Mouse (Mus musculus): ENCODE data around the gene Msh3. TPM values are rescaled to one million over a fixed set of nuclear protein-coding genes. Genes with fewer than 3 reads are reported as not detected.

Gene Msh3
- 33.1 and 33.7 TPM in 2 replicates for polyA plus RNA-seq (2011; ENCODE audit: insufficient read depth, insufficient read length, low read depth, missing spikeins)

DNA sequence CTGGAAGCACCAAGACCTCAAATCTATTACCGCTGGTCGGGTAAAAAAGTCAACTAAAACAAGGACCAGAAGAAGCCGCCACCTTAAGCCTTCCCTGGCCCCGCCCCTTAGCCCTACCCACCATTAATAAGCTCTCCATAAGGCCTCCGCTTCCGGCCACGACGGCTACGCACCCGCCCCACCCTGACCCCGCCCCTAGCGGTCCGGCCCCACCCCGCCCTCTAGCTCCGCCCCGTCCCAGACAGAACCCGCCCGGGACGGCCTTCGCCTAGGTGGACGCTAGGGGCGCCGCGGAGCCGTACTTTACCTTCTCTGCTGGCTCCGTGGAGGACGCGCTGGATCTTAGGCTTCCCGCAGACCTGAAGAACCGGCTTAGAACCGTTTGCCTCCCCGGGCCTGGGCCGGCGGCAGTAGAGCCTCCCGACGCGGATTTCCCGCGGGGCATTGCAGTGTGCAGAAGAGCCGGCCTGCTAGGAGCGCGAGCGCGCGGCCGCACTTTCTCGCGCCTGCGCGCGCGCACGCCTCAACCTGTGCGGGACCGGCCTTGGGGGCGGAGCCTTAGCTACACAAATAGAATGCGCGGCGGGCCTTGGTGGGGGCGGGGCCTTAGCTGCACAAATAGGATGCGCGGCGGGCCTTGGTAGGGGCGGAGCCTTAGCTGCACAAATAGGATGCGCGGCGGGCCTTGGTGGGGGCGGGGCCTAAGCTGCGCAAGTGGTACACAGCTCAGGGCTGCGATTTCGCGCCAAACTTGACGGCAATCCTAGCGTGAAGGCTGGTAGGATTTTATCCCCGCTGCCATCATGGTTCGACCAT, at the start of gene Msh3, which contains the start of gene Dhfr:
TSS of gene Msh3 (minus strand) at position 548 of the 816 bp plus-strand sequence.
TSS of gene Dhfr (plus strand) at position 271 of the 816 bp plus-strand sequence.
- Histone ChIP-seq H3K27me3 (ENCODE audit: control insufficient read depth, insufficient read depth, low read length, poor library complexity, severe bottlenecking) (no peaks in the 10 kb centered on the region), H3K9ac (ENCODE audit: low read depth, poor library complexity, severe bottlenecking) (peak within 1 kb of the TSS; percentile 79), H3K4me1 (ENCODE audit: control insufficient read depth, insufficient read depth, low read length) (no peaks in the 10 kb centered on the region), H3K9me3 (replicated peaks; ENCODE audit: control insufficient read depth, insufficient read depth, low read length, poor library complexity, severe bottlenecking) (no peaks in the 10 kb centered on the region), H3K4me3 (ENCODE audit: low read depth, low read length) (peak within 1 kb of the TSS; percentile 96), H3K27ac (ENCODE audit: insufficient read depth, low read length) (peak within 1 kb of the TSS; percentile 58; the same call in 1 of the 2 replicates), H3K36me3 (ENCODE audit: control insufficient read depth, insufficient read depth, low read length, poor library complexity, severe bottlenecking) (peaks cover 25% of the 10 kb centered on the region)
- TF ChIP-seq POLR2A (IDR thresholded peaks at IDR 0.05; ENCODE audit: insufficient read depth, low read length) = peak; percentile 79
- TF ChIP-seq EP300 (IDR thresholded peaks at IDR 0.05; ENCODE audit: insufficient read depth, low read depth, low read length) = 0 out of 2 replicates have a peak, but pooled peaks have one; percentile 0
- peak; percentile 57 for TF ChIP-seq CTCF (IDR thresholded peaks at IDR 0.05; ENCODE audit: low read depth, low read length)

DNA sequence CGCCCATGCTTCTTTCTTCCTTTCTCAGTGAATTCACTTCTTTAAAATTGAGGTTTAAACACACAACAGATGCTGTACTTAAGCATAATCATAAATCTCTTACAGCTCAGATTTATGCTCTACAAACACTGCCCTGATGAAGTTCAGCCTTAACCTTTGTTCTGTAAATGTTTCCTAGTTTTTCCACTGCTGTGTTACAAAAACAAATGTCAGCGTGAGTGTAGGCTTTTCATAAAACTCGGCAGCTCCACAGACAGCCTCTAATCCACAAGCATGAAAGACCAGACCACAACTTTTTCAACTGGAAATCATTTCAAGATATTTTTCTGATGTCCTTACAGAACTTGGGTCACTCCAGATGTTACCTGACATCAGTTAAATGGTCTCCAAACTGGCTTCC, 48.7 kb upstream of the Msh3 start:
- H3K4me1 ChIP-seq (ENCODE audit: control insufficient read depth, insufficient read depth, low read length) = no peaks in the 10 kb centered on the region
- no peak overlapping the region for H3K4me3 ChIP-seq (ENCODE audit: low read depth, low read length)
- no peak overlapping the region for H3K27ac ChIP-seq (ENCODE audit: insufficient read depth, low read length)
- H3K9me3 ChIP-seq (replicated peaks; ENCODE audit: control insufficient read depth, insufficient read depth, low read length, poor library complexity, severe bottlenecking) = no peaks in the 10 kb centered on the region; the same call in 1 of the 2 replicates
- no peaks in the 10 kb centered on the region for H3K27me3 ChIP-seq (ENCODE audit: control insufficient read depth, insufficient read depth, low read length, poor library complexity, severe bottlenecking)
- H3K9ac ChIP-seq (ENCODE audit: low read depth, poor library complexity, severe bottlenecking) = no peak overlapping the region
- TF ChIP-seq CTCF (IDR thresholded peaks at IDR 0.05; ENCODE audit: low read depth, low read length) (no peak), EP300 (IDR thresholded peaks at IDR 0.05; ENCODE audit: insufficient read depth, low read depth, low read length) (no peak), POLR2A (IDR thresholded peaks at IDR 0.05; ENCODE audit: insufficient read depth, low read length) (no peak)
- no peaks in the 10 kb centered on the region for H3K36me3 ChIP-seq (ENCODE audit: control insufficient read depth, insufficient read depth, low read length, poor library complexity, severe bottlenecking)

GRCm38 (mm10) chr13:92402063-92402462, 47.3 kb upstream of the Msh3 start:
- Histone ChIP-seq H3K27me3 (ENCODE audit: control insufficient read depth, insufficient read depth, low read length, poor library complexity, severe bottlenecking) (no peaks in the 10 kb centered on the region), H3K36me3 (ENCODE audit: control insufficient read depth, insufficient read depth, low read length, poor library complexity, severe bottlenecking) (no peaks in the 10 kb centered on the region), H3K4me3 (ENCODE audit: low read depth, low read length) (no peak overlapping the region), H3K4me1 (ENCODE audit: control insufficient read depth, insufficient read depth, low read length) (no peaks in the 10 kb centered on the region), H3K9me3 (replicated peaks; ENCODE audit: control insufficient read depth, insufficient read depth, low read length, poor library complexity, severe bottlenecking) (no peaks in the 10 kb centered on the region; the same call in 1 of the 2 replicates), H3K27ac (ENCODE audit: insufficient read depth, low read length) (no peak overlapping the region), H3K9ac (ENCODE audit: low read depth, poor library complexity, severe bottlenecking) (no peak overlapping the region)
- no peak for TF ChIP-seq POLR2A (IDR thresholded peaks at IDR 0.05; ENCODE audit: insufficient read depth, low read length)
- no peak for TF ChIP-seq EP300 (IDR thresholded peaks at IDR 0.05; ENCODE audit: insufficient read depth, low read depth, low read length)
- TF ChIP-seq CTCF (IDR thresholded peaks at IDR 0.05; ENCODE audit: low read depth, low read length) = no peak

GRCm38 (mm10) chr13:92398491-92399384, 43.9 kb upstream of the Msh3 start:
- Histone ChIP-seq H3K27ac (ENCODE audit: insufficient read depth, low read length) (no peak overlapping the region), H3K36me3 (ENCODE audit: control insufficient read depth, insufficient read depth, low read length, poor library complexity, severe bottlenecking) (no peaks in the 10 kb centered on the region), H3K9ac (ENCODE audit: low read depth, poor library complexity, severe bottlenecking) (no peak overlapping the region), H3K4me1 (ENCODE audit: control insufficient read depth, insufficient read depth, low read length) (no peaks in the 10 kb centered on the region), H3K27me3 (ENCODE audit: control insufficient read depth, insufficient read depth, low read length, poor library complexity, severe bottlenecking) (no peaks in the 10 kb centered on the region), H3K4me3 (ENCODE audit: low read depth, low read length) (no peak overlapping the region), H3K9me3 (replicated peaks; ENCODE audit: control insufficient read depth, insufficient read depth, low read length, poor library complexity, severe bottlenecking) (no peaks in the 10 kb centered on the region)
- TF ChIP-seq EP300 (IDR thresholded peaks at IDR 0.05; ENCODE audit: insufficient read depth, low read depth, low read length) = no peak
- TF ChIP-seq CTCF (IDR thresholded peaks at IDR 0.05; ENCODE audit: low read depth, low read length) = no peak
- no peak for TF ChIP-seq POLR2A (IDR thresholded peaks at IDR 0.05; ENCODE audit: insufficient read depth, low read length)

GRCm38 (mm10) chr13:92393047-92393661, 38.4 kb upstream of the Msh3 start:
- TF ChIP-seq EP300 (IDR thresholded peaks at IDR 0.05; ENCODE audit: insufficient read depth, low read depth, low read length) (no peak), POLR2A (IDR thresholded peaks at IDR 0.05; ENCODE audit: insufficient read depth, low read length) (no peak), CTCF (IDR thresholded peaks at IDR 0.05; ENCODE audit: low read depth, low read length) (no peak)
- Histone ChIP-seq H3K27ac (ENCODE audit: insufficient read depth, low read length) (no peak overlapping the region), H3K27me3 (ENCODE audit: control insufficient read depth, insufficient read depth, low read length, poor library complexity, severe bottlenecking) (no peaks in the 10 kb centered on the region), H3K9ac (ENCODE audit: low read depth, poor library complexity, severe bottlenecking) (no peak overlapping the region), H3K36me3 (ENCODE audit: control insufficient read depth, insufficient read depth, low read length, poor library complexity, severe bottlenecking) (no peaks in the 10 kb centered on the region), H3K9me3 (replicated peaks; ENCODE audit: control insufficient read depth, insufficient read depth, low read length, poor library complexity, severe bottlenecking) (no peaks in the 10 kb centered on the region), H3K4me3 (ENCODE audit: low read depth, low read length) (no peak overlapping the region), H3K4me1 (ENCODE audit: control insufficient read depth, insufficient read depth, low read length) (no peaks in the 10 kb centered on the region)

Data from ES-Bruce4 (cell line).